Mouse (Mus musculus): ENCODE measurements around the gene Ptbp1.

Ptbp1 gene

GRCm38 (mm10) chr10:79853860-79854795 lies at the start of gene Ptbp1:
Gene Ptbp1, plus strand, starts transcription at chr10:79854427.
- DNase-seq (ENCODE audit: low read depth, low spot score): peak; percentile 100

GRCm38 (mm10) chr10:79805636-79806035 lies 48.6 kb upstream of the Ptbp1 start:
- DNase-seq (ENCODE audit: low read depth, low spot score): no peak

- DNase-seq (ENCODE audit: low read depth, low spot score): no peak
These were observed 47.9 kb upstream of the Ptbp1 start for GRCm38 (mm10) chr10:79806331-79806730.

- DNase-seq (ENCODE audit: low read depth, low spot score): no peak
These were observed 47.3 kb upstream of the Ptbp1 start for GRCm38 (mm10) chr10:79806972-79807371.

GRCm38 (mm10) chr10:79807826-79808225 lies 46.4 kb upstream of the Ptbp1 start:
- no peak for DNase-seq (ENCODE audit: low read depth, low spot score)

GRCm38 (mm10) chr10:79808728-79809127 lies 45.5 kb upstream of the Ptbp1 start:
- no peak for DNase-seq (ENCODE audit: low read depth, low spot score)

- DNase-seq (ENCODE audit: low read depth, low spot score): peak; percentile 62
These were observed 42.2 kb upstream of the Ptbp1 start for GRCm38 (mm10) chr10:79811736-79812637.

- DNase-seq (ENCODE audit: low read depth, low spot score): no peak
These were observed 39.9 kb upstream of the Ptbp1 start for GRCm38 (mm10) chr10:79814271-79814842.

GRCm38 (mm10) chr10:79815671-79816494 lies 38.3 kb upstream of the Ptbp1 start:
- no peak for DNase-seq (ENCODE audit: low read depth, low spot score)

- DNase-seq (ENCODE audit: low read depth, low spot score): no peak
These were observed 37.1 kb upstream of the Ptbp1 start for GRCm38 (mm10) chr10:79817111-79817510.

GRCm38 (mm10) chr10:79818225-79818624 lies 36.0 kb upstream of the Ptbp1 start:
- DNase-seq (ENCODE audit: low read depth, low spot score): no peak

- DNase-seq (ENCODE audit: low read depth, low spot score): no peak
These were observed 34.6 kb upstream of the Ptbp1 start for GRCm38 (mm10) chr10:79819606-79820005.

GRCm38 (mm10) chr10:79820277-79820676 lies 34.0 kb upstream of the Ptbp1 start:
- DNase-seq (ENCODE audit: low read depth, low spot score): no peak

- no peak for DNase-seq (ENCODE audit: low read depth, low spot score)
These were observed 33.4 kb upstream of the Ptbp1 start, which contains the start of gene Misp for GRCm38 (mm10) chr10:79820782-79821181. Gene Misp, plus strand, starts transcription at chr10:79820989.

- no peak for DNase-seq (ENCODE audit: low read depth, low spot score)
These were observed 32.5 kb upstream of the Ptbp1 start for GRCm38 (mm10) chr10:79821731-79822130.

GRCm38 (mm10) chr10:79822372-79822771 lies 31.9 kb upstream of the Ptbp1 start:
- no peak for DNase-seq (ENCODE audit: low read depth, low spot score)

- DNase-seq (ENCODE audit: low read depth, low spot score): no peak
These were observed 31.2 kb upstream of the Ptbp1 start for GRCm38 (mm10) chr10:79823011-79823410.

GRCm38 (mm10) chr10:79824413-79824812 lies 29.8 kb upstream of the Ptbp1 start:
- no peak for DNase-seq (ENCODE audit: low read depth, low spot score)

- no peak for DNase-seq (ENCODE audit: low read depth, low spot score)
These were observed 22.6 kb upstream of the Ptbp1 start for GRCm38 (mm10) chr10:79831583-79831982.

- DNase-seq (ENCODE audit: low read depth, low spot score): peak; percentile 40
These were observed 22.0 kb upstream of the Ptbp1 start for GRCm38 (mm10) chr10:79832026-79832785.
